Mouse (Mus musculus) brown adipose tissue, adult 24 weeks (tissue): ENCODE measurements around the gene Gm49450. TPM values are rescaled to one million over a fixed set of nuclear protein-coding genes. Genes with fewer than 3 reads are reported as not detected.
"Not testable (repeated sequence)": the region's sequence is repeated elsewhere in the genome, so short reads cannot be mapped to it uniquely, and the experiment has no call there.

Experiments
- H3K27ac ChIP-seq: fragments of 200-500 bp; replicated peaks from 2 replicates; pipeline ENCODE4 v1.5.1; 2012; ENCODE audit warnings: low read depth, mild to moderate bottlenecking, low read length
- H3K4me1 ChIP-seq: fragments of 200-500 bp; 2 replicates; pipeline ENCODE4 v1.6.1; 2012; ENCODE audit warnings: low read length, mixed read lengths; ENCODE audit not compliant: control insufficient read depth, insufficient read depth, insufficient read length
- H3K4me3 ChIP-seq: fragments of 200-500 bp; 2 replicates; pipeline ENCODE4 v1.5.1; 2012; ENCODE audit warnings: low read depth, mild to moderate bottlenecking, low read length, moderate library complexity; ENCODE audit not compliant: insufficient read depth
- polyA plus RNA-seq: library from polyadenylated mRNA; stranded (reverse); fragments of >200 nt; gene quantifications from 2 replicates; pipeline ENCODE4 v1.2.4, GENCODE M21; 2012; ENCODE audit not compliant: missing spikeins, insufficient read depth, insufficient read length

Gene Gm49450
- polyA plus RNA-seq, 1 experiment, result not detected

- Histone ChIP-seq H3K27ac (peak overlapping the region; percentile 43; the same call in 1 of the 2 replicates), H3K4me1 (peaks cover 9% of the 10 kb centered on the region), H3K4me3 (no peak overlapping the region)
Measured at GRCm38 (mm10) chr15:98976763-98977758, 23.7 kb upstream of the Gm49450 start.

GRCm38 (mm10) chr15:98973015-98973614 is 19.8 kb upstream of the Gm49450 start:
- Histone ChIP-seq H3K4me1 (peaks cover 18% of the 10 kb centered on the region), H3K27ac (no peak overlapping the region), H3K4me3 (no peak overlapping the region)

DNA sequence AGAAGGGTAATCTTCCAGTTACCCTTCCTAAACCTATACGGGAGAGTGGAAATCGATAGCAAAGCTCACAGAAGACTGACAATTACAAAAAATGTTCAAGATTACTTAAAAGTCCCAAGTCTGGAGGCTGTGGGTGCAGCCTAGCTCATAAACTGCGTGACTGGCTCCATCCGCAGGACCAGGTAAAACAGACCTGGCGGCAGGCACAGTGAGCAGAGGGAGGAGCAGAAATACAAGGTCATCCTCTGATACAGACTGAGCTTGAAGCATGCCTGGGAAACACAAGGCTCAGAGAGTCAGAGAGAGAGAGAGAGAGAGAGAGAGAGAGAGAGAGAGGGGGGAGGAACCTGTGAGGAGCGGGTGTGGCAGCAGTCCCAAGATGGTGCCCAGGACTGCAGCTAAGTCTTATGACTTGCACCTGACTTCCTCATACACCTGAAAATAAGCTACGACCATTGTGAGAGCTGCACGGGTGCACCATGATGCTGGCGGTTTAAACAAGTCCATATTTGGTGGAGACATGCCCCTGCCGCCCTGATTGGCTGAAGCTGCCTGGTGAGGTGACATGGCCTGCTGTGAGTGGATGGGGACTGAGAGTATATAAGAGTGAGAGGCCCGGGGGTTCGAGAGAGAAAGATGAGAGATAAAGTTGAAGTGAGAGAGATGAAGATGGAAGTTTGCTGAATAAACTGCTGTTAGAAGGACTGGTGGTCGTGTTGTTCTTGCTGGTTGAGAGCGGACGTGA is 18.4 kb upstream of the Gm49450 start:
- H3K27ac ChIP-seq, H3K4me1 ChIP-seq, H3K4me3 ChIP-seq: not testable (repeated sequence)

- Histone ChIP-seq H3K4me3 (no peak overlapping the region), H3K27ac (no peak overlapping the region), H3K4me1 (peaks cover 9% of the 10 kb centered on the region; the same call in 1 of the 2 replicates)
Measured at GRCm38 (mm10) chr15:98971111-98971510, 17.8 kb upstream of the Gm49450 start.

DNA sequence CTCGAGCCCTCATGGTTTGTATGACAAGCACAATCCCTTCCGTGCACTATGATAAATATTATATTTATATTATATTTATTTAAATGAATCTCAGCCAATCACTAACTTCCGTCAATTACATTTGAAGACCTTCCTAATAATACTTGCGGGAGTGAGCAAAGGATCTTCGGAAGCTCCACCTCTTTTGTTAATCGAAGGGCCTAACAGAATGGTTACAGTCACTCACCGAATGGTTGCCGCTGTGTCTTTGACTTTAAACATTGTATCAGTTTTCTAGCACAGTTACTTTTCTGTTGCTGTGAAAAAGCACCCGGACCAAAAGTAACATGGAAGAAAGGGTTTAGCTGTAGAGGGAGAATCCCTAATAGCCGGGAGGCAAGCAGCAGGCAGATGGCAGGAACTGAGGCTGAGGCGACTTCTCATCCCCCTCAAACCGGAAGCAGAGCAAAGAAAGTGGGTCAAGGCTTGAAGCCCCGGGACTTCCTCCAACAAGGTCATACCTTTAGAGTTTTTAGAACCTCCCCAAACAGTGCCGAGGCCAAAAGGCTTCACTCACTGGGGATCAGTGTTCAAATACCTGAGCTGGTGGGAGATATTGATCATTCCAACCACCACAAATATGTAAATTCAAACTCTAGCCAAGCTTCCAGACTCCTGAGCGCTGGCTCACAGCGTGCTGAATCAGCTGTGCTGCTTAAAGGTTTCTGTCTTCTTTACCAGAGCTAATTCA is 16.2 kb upstream of the Gm49450 start:
- Histone ChIP-seq H3K4me3 (peak overlapping the region; percentile 18), H3K27ac (peak overlapping the region; percentile 58), H3K4me1 (peaks cover 9% of the 10 kb centered on the region; the same call in 1 of the 2 replicates)

DNA sequence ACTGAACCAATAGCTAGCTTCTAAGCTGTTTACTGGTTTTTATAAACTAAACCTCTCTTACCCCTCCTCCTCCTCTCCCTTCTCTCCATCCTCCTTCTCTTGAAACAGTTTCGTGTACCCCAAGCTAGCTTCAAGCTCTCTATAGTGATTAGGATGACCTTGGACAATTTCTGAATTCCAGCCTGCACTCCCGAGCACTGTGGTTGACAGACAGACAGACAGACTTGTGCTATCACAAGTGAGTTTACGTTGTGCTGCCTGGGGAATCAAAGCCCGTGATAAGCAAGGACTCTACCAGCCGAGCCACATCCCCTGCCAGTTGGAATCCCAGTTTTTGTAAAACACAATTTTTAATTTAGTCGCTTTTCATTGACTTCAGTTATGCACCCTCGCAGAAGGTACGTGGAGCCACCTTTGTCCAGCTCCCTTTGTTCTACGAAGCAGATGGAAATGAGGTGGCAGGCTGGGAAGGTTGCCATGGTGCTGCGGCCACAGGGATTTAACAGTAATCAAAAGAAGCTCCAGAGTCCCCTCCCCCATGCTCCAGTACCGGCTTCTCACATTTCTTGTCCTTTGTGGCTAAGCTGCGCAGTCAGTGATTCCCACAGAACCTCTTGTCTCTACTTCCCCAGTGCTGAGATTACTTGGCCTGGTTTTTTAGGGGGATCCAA is 15.5 kb upstream of the Gm49450 start:
- H3K27ac ChIP-seq, result no peak overlapping the region; the same call in 1 of the 2 replicates
- H3K4me3 ChIP-seq, result no peak overlapping the region
- peaks cover 9% of the 10 kb centered on the region; the same call in 1 of the 2 replicates for H3K4me1 ChIP-seq

DNA sequence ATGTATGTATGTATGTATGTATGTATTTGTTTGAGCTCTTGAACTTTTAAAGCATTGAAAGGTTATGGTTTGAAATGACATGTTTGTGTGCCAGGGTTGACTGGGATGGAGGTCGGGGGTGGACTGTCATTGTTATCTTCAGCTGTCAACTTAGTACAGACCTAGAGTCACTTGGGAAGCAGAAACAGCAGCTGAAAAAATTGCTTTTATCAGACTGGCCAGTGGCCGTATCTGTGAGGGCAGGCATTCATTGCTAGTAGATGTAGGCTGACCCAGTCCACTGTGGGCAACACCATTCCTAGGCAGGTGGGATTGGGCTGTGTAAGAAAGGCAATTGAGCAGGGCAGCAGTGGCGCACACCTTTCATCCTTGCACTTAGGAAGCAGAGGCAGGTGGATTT is 6.2 kb upstream of the Gm49450 start:
- Histone ChIP-seq H3K4me3 (no peak overlapping the region), H3K4me1 (no peaks in the 10 kb centered on the region), H3K27ac (no peak overlapping the region)

DNA sequence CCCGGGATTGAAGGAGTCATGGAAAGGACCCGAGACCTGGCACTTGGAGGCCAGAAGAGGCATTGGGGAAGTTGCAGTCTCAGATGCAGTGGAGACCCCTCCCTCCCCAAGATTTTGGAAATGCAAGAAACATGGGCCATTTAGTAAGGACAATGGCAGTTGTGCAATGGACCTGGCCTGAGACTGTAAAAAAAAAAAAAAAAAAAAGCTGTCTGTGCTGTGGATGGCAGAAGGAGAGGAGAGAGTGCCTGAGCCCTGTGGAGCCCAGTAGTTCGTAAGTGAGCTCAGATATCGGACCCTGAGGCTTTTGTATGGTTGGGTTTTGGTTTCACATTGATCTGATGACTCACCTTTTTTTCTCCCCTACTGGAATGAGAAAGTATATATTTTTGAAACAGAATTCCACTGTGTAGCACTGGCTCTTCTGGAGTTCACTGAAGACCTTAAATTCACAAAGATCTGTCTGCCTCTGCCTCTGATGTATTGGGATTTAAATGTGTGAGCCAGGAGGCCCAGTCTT is 5.6 kb upstream of the Gm49450 start:
- Histone ChIP-seq H3K4me1 (no peaks in the 10 kb centered on the region), H3K27ac (no peak overlapping the region), H3K4me3 (no peak overlapping the region)

DNA sequence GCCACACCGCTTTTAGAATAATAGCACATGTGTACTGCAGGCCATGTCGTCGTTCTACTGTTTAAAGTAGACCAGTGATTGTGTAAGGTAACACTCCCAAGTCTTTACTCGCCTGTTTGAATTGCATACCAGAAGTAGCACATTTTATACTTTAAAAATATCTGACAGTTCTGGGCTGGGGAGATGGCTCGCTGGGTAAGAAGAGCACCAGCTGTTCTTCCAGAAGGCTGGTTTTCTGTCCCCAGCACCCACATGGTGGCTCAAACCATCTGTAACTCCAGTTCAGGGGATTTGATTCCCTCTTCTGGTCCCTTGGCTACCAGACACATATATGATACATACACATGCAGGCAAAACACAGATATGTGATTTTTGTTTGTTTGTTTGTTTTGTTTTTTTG is 4.1 kb upstream of the Gm49450 start:
- Histone ChIP-seq H3K4me1 (no peaks in the 10 kb centered on the region), H3K4me3 (no peak overlapping the region), H3K27ac (no peak overlapping the region)

DNA sequence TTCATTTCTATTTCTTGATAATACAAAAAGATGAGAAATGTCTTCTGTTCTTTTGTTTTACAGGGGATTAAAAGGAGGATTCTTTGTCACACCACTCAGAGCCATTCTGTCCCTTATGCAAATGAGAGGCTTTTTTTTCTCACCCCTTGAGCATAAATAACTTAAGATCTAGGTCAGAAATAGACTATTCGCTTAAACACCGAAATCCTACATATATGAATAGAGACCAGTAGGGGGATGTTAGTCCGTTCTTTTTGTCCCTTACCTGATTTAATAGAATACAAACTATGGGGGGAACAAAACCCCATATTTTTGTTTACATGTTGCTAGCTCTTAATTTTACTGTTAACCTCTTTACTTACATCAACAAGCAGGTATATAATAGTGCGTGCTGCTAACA is 2.6 kb upstream of the Gm49450 start:
- peaks cover 3% of the 10 kb centered on the region; the same call in 1 of the 2 replicates for H3K4me1 ChIP-seq
- H3K27ac ChIP-seq, result no peak overlapping the region

DNA sequence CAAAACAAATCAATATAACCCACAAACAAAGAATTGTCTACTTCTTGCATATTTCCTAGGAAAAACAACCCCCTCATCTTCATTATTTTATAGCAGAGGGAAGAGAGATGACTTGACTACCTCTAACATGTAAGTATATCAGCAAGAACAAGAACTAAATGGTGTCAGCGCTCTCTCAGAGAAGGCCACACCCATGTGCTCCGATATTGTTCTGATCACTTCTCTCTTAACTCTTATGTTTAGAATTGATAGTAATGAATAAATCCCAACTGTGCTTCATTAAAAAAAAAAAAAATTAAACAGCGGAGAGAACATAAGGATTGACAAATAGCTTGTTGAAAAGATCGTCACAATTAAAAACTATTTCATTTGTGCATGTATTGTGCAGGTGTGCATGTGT is 2.0 kb upstream of the Gm49450 start:
- no peak overlapping the region for H3K4me3 ChIP-seq
- no peak overlapping the region for H3K27ac ChIP-seq
- peaks cover 3% of the 10 kb centered on the region; the same call in 1 of the 2 replicates for H3K4me1 ChIP-seq

More for the DNA sequence above, 2.6 kb upstream of the Gm49450 start:
- H3K4me3 ChIP-seq, result no peak overlapping the region

DNA sequence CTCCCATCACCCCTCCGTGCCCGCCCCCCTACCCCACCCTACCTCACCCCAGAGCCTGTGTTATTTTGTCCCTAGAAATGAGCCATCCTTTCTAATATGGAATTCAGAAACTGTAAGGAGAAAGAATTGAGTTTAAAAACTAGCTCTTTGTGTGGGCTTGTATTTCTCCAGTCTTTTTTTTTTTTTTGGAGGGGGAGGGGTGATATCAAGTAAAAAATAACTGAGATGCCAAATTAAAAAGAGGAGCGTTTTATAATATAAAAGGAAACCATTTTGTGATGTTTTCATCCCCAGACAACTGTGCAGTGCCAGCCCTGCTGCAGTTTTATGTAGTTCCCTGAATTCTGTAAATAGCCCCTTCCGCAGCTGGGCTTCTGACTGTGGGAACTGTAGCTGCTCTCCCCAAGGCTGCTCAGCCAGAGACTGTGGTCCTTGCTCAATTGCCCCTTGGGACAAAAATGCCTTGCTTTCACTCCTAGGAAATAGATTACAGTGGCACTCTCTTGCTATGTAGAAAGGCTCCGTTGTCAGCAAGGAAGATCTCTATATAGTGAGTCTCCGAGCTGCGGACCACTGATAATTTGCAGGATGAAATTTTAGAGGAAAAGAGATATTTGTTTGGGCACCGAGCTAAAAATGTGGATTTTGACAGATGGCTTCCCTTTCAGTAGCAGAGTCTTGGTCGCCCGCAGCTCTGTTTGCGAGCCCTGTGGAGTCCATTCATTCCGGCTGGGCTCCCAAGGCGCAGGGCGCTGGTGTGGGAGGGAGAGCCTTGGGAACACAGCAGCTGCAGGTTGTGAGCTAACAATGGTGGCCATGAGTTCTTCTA is 1.3 kb upstream of the Gm49450 start:
- H3K4me1 ChIP-seq, result peaks cover 3% of the 10 kb centered on the region; the same call in 1 of the 2 replicates
- no peak overlapping the region; the same call in 1 of the 2 replicates for H3K27ac ChIP-seq
- H3K4me3 ChIP-seq, result peak overlapping the region; percentile 52

- Histone ChIP-seq H3K27ac (peak overlapping the region; percentile 96), H3K4me1 (peaks cover 3% of the 10 kb centered on the region; the same call in 1 of the 2 replicates)
Measured at GRCm38 (mm10) chr15:98952751-98953400, 475 bp downstream of the Gm49450 start.

More at GRCm38 (mm10) chr15:98952751-98953400, 475 bp downstream of the Gm49450 start:
- H3K4me3 ChIP-seq, result peak overlapping the region; percentile 95
